In genomic region chr15:79686046-79686869, GRCm38 (mm10) we compare ENCODE assay signal across 8 mouse cellular contexts. TPM values are rescaled to one million over a fixed set of nuclear protein-coding genes. Genes with fewer than 3 reads are reported as not detected.
DNase-seq lines count a peak whose midpoint lies in the region; ATAC-seq lines count a peak whose summit lies in the region.

No protein-coding gene starts in this region.

- peak overlapping the region; percentile 77 for H3K4me3 ChIP-seq in embryonic facial prominence, embryonic 12.5 days
- peak overlapping the region; percentile 96 for H3K4me3 ChIP-seq in intestine, embryonic 15.5 days (replicated peaks)
- peak overlapping the region; percentile 87 for H3K4me3 ChIP-seq in neural tube, embryonic 12.5 days

- no peaks in the 10 kb centered on the region for H3K9me3 ChIP-seq in embryonic facial prominence, embryonic 12.5 days
- no peaks in the 10 kb centered on the region for H3K9me3 ChIP-seq in intestine, embryonic 15.5 days
- H3K9me3 ChIP-seq in neural tube, embryonic 12.5 days: no peaks in the 10 kb centered on the region

- peaks cover 55% of the 10 kb centered on the region for H3K4me1 ChIP-seq in embryonic facial prominence, embryonic 12.5 days
- peaks cover 43% of the 10 kb centered on the region for H3K4me1 ChIP-seq in intestine, embryonic 15.5 days (replicated peaks)
- peaks cover 49% of the 10 kb centered on the region for H3K4me1 ChIP-seq in neural tube, embryonic 12.5 days

- peak overlapping the region; percentile 78 for H3K4me2 ChIP-seq in embryonic facial prominence, embryonic 12.5 days (replicated peaks)
- H3K4me2 ChIP-seq in intestine, embryonic 15.5 days (replicated peaks): peak overlapping the region; percentile 75
- H3K4me2 ChIP-seq in neural tube, embryonic 12.5 days (replicated peaks): peak overlapping the region; percentile 82

- H3K36me3 ChIP-seq in embryonic facial prominence, embryonic 12.5 days: no peaks in the 10 kb centered on the region
- no peaks in the 10 kb centered on the region for H3K36me3 ChIP-seq in intestine, embryonic 15.5 days
- no peaks in the 10 kb centered on the region for H3K36me3 ChIP-seq in neural tube, embryonic 12.5 days

- H3K27me3 ChIP-seq in embryonic facial prominence, embryonic 12.5 days: no peaks in the 10 kb centered on the region
- no peaks in the 10 kb centered on the region for H3K27me3 ChIP-seq in intestine, embryonic 15.5 days (replicated peaks)
- H3K27me3 ChIP-seq in neural tube, embryonic 12.5 days (replicated peaks): no peaks in the 10 kb centered on the region

- no peak for ATAC-seq in embryonic facial prominence, embryonic 12.5 days (ENCODE audit: insufficient number of reproducible peaks, insufficient read depth, low FRiP score, low TSS enrichment)
- no peak for ATAC-seq in intestine, embryonic 15.5 days
- no peak for ATAC-seq in neural tube, embryonic 12.5 days (ENCODE audit: low FRiP score, low read depth)

- DNase-seq in left cerebral cortex, postnatal 25 days (ENCODE audit: low spot score in 2 of 2): peak; percentile 30 to 54
- DNase-seq in left cerebral cortex, postnatal 14 days (ENCODE audit: low spot score in 2 of 2): no peak
- no peak for DNase-seq in MN1 (ENCODE audit: low spot score)
- no peak for DNase-seq in thymus, postnatal 14 days
- DNase-seq in left cerebral cortex, adult 18-20 months (ENCODE audit: low spot score in 2 of 2): no peak

- 16% methylated on average over 15 of the region's 15 CpGs for WGBS in embryonic facial prominence, embryonic 12.5 days
- 11% methylated on average over 15 of the region's 15 CpGs for WGBS in intestine, embryonic 15.5 days
- WGBS in neural tube, embryonic 12.5 days: 21% methylated on average over 15 of the region's 15 CpGs

- intact Hi-C loops in left cerebral cortex, postnatal 25 days (cut with DNase I): no loop called here
- intact Hi-C loops in left cerebral cortex, postnatal 14 days (cut with DNase I): loop anchor here (2.0 kb wide), 1 partner anchor 15 kb away; the partner anchor contains the start of gene Tomm22

- 0 out of 2 replicates have a peak overlapping the region, but pooled peaks have one; percentile 18 for H3K27ac ChIP-seq in embryonic facial prominence, embryonic 12.5 days
- no peak overlapping the region for H3K27ac ChIP-seq in intestine, embryonic 15.5 days
- H3K27ac ChIP-seq in neural tube, embryonic 12.5 days: no peak overlapping the region

- H3K9ac ChIP-seq in embryonic facial prominence, embryonic 12.5 days: peak overlapping the region; percentile 89
- H3K9ac ChIP-seq in intestine, embryonic 15.5 days: peak overlapping the region; percentile 91
- peak overlapping the region; percentile 94 for H3K9ac ChIP-seq in neural tube, embryonic 12.5 days

RNA-seq across cellular contexts. Expression of gene Josd1, which starts 1.5 kb away (rescaled TPM):
- 10 to 100 TPM; 71.7 to 71.8 TPM for total RNA-seq in left cerebral cortex, postnatal 25 days (2021)
- total RNA-seq in left cerebral cortex, postnatal 14 days (2021): 10 to 100 TPM; 56.1 to 66.2 TPM
- 30.1 and 32.7 TPM in 2 replicates for polyA plus RNA-seq in embryonic facial prominence, embryonic 12.5 days (2016; fragmentation: Nextera tagmentation; extraction: Ambion mirVana)
- 18.7 and 19.4 TPM in 2 replicates for polyA plus RNA-seq in intestine, embryonic 15.5 days (2015; fragmentation: Nextera tagmentation; extraction: Ambion mirVana)
- 26.7 and 26.9 TPM in 2 replicates for polyA plus RNA-seq in neural tube, embryonic 12.5 days (2016; fragmentation: Nextera tagmentation; extraction: Ambion mirVana)
- total RNA-seq in left cerebral cortex, adult 18-20 months (2021): 10 to 100 TPM; 65.8 to 71.5 TPM

RNA-seq across cellular contexts. Expression of gene Gtpbp1, which starts 4.4 kb away (rescaled TPM):
- 10 to 100 TPM; 42.5 to 47.7 TPM for total RNA-seq in left cerebral cortex, postnatal 25 days (2021)
- 10 to 100 TPM; 44.1 to 44.7 TPM for total RNA-seq in left cerebral cortex, postnatal 14 days (2021)
- polyA plus RNA-seq in embryonic facial prominence, embryonic 12.5 days (2016; fragmentation: Nextera tagmentation; extraction: Ambion mirVana): 41.5 and 43.6 TPM in 2 replicates
- 27.4 and 29.9 TPM in 2 replicates for polyA plus RNA-seq in intestine, embryonic 15.5 days (2015; fragmentation: Nextera tagmentation; extraction: Ambion mirVana)
- polyA plus RNA-seq in neural tube, embryonic 12.5 days (2016; fragmentation: Nextera tagmentation; extraction: Ambion mirVana): 41.6 and 42.5 TPM in 2 replicates
- total RNA-seq in left cerebral cortex, adult 18-20 months (2021): 10 to 100 TPM; 52.7 to 53.4 TPM

RNA-seq across cellular contexts. Expression of gene Tomm22, which starts 15.6 kb away (rescaled TPM):
- total RNA-seq in left cerebral cortex, postnatal 25 days (2021): 100 to 1,000 TPM in 1 of 2 experiments, 10 to 100 TPM in 1; 97.8 to 100 TPM
- total RNA-seq in left cerebral cortex, postnatal 14 days (2021): 10 to 100 TPM; 97.8 to 99.7 TPM
- 229 and 235 TPM in 2 replicates for polyA plus RNA-seq in embryonic facial prominence, embryonic 12.5 days (2016; fragmentation: Nextera tagmentation; extraction: Ambion mirVana)
- 261 and 272 TPM in 2 replicates for polyA plus RNA-seq in intestine, embryonic 15.5 days (2015; fragmentation: Nextera tagmentation; extraction: Ambion mirVana)
- 261 and 264 TPM in 2 replicates for polyA plus RNA-seq in neural tube, embryonic 12.5 days (2016; fragmentation: Nextera tagmentation; extraction: Ambion mirVana)
- total RNA-seq in left cerebral cortex, adult 18-20 months (2021): 100 to 1,000 TPM; 102 to 108 TPM

RNA-seq across cellular contexts. Expression of gene Cby1, which starts 27.3 kb away (rescaled TPM):
- total RNA-seq in left cerebral cortex, postnatal 25 days (2021): 10 to 100 TPM; 51.2 to 53.6 TPM
- 10 to 100 TPM; 65.3 to 69.2 TPM for total RNA-seq in left cerebral cortex, postnatal 14 days (2021)
- 59.9 and 60.3 TPM in 2 replicates for polyA plus RNA-seq in embryonic facial prominence, embryonic 12.5 days (2016; fragmentation: Nextera tagmentation; extraction: Ambion mirVana)
- 37.6 and 39.0 TPM in 2 replicates for polyA plus RNA-seq in intestine, embryonic 15.5 days (2015; fragmentation: Nextera tagmentation; extraction: Ambion mirVana)
- 72.0 and 74.2 TPM in 2 replicates for polyA plus RNA-seq in neural tube, embryonic 12.5 days (2016; fragmentation: Nextera tagmentation; extraction: Ambion mirVana)
- total RNA-seq in left cerebral cortex, adult 18-20 months (2021): 10 to 100 TPM; 42.4 to 47.0 TPM

RNA-seq across cellular contexts. Expression of gene Fam227a, which starts 27.5 kb away (rescaled TPM):
- total RNA-seq in left cerebral cortex, postnatal 25 days (2021): 10 to 100 TPM in 1 of 2 experiments, 1 to 10 TPM in 1; 7.7 to 10.9 TPM
- total RNA-seq in left cerebral cortex, postnatal 14 days (2021): 10 to 100 TPM in 1 of 2 experiments, 1 to 10 TPM in 1; 7.0 to 12.4 TPM
- polyA plus RNA-seq in embryonic facial prominence, embryonic 12.5 days (2016; fragmentation: Nextera tagmentation; extraction: Ambion mirVana): 2.6 and 2.9 TPM in 2 replicates
- polyA plus RNA-seq in intestine, embryonic 15.5 days (2015; fragmentation: Nextera tagmentation; extraction: Ambion mirVana): 0.74 and 0.90 TPM in 2 replicates
- 4.3 and 6.0 TPM in 2 replicates for polyA plus RNA-seq in neural tube, embryonic 12.5 days (2016; fragmentation: Nextera tagmentation; extraction: Ambion mirVana)
- total RNA-seq in left cerebral cortex, adult 18-20 months (2021): 10 to 100 TPM in 1 of 2 experiments, 1 to 10 TPM in 1; 9.3 to 10.0 TPM

Comparison
In these comparisons a context has a peak if more than half of its experiments do, and no peak if none do; other contexts are left out.
1. DNase-seq: peak in left cerebral cortex, postnatal 25 days (2 of 2); none in left cerebral cortex, postnatal 14 days (0 of 2), MN1 (single experiment), thymus, postnatal 14 days (single experiment) and left cerebral cortex, adult 18-20 months (0 of 2).
2. Peak in every context shown above with its lines, with median percentiles within 50 percentile points of each other: H3K4me2 ChIP-seq, H3K4me3 ChIP-seq and H3K9ac ChIP-seq.